Mouse (Mus musculus) erythroblast, embryonic 14.5 days (primary cell): Measurements from ENCODE around the gene March2. TPM values are rescaled to one million over a fixed set of nuclear protein-coding genes. Genes with fewer than 3 reads are reported as not detected.
A peak's percentile ranks its signal among the peaks of the same experiment; 100 is the strongest.

Experiments used
- H3K27me3 ChIP-seq: 2 replicates; pipeline ENCODE4 v1.6.1; 2012; ENCODE audit warnings: inconsistent platforms; ENCODE audit not compliant: control insufficient read depth
- H3K36me3 ChIP-seq: 2 replicates; pipeline ENCODE4 v1.6.1; 2012; ENCODE audit warnings: mild to moderate bottlenecking, inconsistent platforms; ENCODE audit not compliant: control insufficient read depth
- H3K4me1 ChIP-seq: 2 replicates; pipeline ENCODE4 v1.6.1; 2012; ENCODE audit warnings: inconsistent platforms; ENCODE audit not compliant: control insufficient read depth
- H3K4me3 ChIP-seq: replicated peaks from 2 replicates; pipeline ENCODE3; 2012; ENCODE audit warnings: moderate library complexity, mild to moderate bottlenecking, inconsistent platforms
- H3K9me3 ChIP-seq: 2 replicates; pipeline ENCODE4 v1.6.1; 2012; ENCODE audit warnings: low read length, inconsistent platforms, mixed read lengths; ENCODE audit not compliant: control insufficient read depth
- GATA1 ChIP-seq: IDR thresholded peaks from 2 replicates; pipeline ENCODE4 v1.6.1; 2012; ENCODE audit warnings: low read length, inconsistent platforms, mixed read lengths
- TAL1 ChIP-seq: IDR thresholded peaks from 3 replicates; pipeline ENCODE4 v1.6.1; 2012; ENCODE audit warnings: low read length, inconsistent platforms, mixed read lengths
- polyA plus RNA-seq: library from polyadenylated mRNA; stranded (reverse); fragments of >175 nt; gene quantifications from 2 replicates; pipeline ENCODE4 v1.2.3, GENCODE M21; 2012

Gene March2
- polyA plus RNA-seq, 1 experiment, result 80.5 TPM

DNA sequence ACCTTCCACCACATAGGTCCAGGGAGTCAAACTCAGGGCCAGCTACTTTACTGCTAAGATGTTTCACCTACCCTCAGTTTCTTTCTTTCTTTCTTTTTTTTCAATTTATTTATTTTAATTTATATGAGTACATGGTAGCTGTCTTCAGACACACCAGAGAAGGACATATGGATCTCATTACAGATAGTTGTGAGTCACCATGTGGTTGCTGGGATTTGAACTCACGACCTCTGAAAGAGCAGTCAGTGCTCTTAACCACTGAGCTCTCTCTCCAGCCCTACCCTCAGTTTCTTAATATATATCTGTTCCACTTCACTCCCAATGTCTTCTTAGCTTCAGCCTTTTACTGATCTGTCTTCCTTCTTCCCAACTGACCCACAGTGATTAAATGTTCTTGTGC is 23.0 kb downstream of the March2 start:
- H3K9me3 ChIP-seq, result no peaks in the 10 kb centered on the region
- peaks cover 3% of the 10 kb centered on the region; the same call in 1 of the 2 replicates for H3K4me1 ChIP-seq
- TF ChIP-seq GATA1 (no peak), TAL1 (no peak)
- H3K27me3 ChIP-seq, result no peaks in the 10 kb centered on the region
- no peak overlapping the region for H3K4me3 ChIP-seq
- peaks cover 100% of the 10 kb centered on the region for H3K36me3 ChIP-seq

DNA sequence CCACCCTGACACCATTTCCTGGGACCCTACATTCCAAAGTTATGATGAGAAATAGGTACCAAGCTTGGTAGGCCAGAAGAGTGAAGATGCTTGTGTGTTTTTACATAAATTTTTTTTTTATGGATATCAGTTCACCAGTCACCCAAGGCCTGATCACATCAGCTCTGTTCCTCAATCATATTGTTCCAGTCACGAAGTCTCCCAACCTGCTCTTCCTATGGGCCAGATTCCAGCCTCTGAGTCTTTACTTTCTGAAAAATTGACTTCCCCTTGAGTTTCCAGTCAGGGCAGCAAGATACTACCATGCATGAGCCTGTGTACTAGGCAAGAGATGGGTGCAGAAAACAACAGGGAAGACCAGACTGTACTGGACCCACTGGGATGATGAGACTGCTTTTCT is 31.7 kb downstream of the March2 start, which contains the start of gene Hnrnpm:
Hnrnpm (minus strand) TSS at position 101 of the 400 bp plus-strand sequence.
- Histone ChIP-seq H3K27me3 (no peaks in the 10 kb centered on the region), H3K9me3 (no peaks in the 10 kb centered on the region), H3K36me3 (peaks cover 88% of the 10 kb centered on the region), H3K4me1 (peaks cover 49% of the 10 kb centered on the region), H3K4me3 (peak within 1 kb of the TSS; percentile 68)
- TF ChIP-seq TAL1 (no peak), GATA1 (no peak)

DNA sequence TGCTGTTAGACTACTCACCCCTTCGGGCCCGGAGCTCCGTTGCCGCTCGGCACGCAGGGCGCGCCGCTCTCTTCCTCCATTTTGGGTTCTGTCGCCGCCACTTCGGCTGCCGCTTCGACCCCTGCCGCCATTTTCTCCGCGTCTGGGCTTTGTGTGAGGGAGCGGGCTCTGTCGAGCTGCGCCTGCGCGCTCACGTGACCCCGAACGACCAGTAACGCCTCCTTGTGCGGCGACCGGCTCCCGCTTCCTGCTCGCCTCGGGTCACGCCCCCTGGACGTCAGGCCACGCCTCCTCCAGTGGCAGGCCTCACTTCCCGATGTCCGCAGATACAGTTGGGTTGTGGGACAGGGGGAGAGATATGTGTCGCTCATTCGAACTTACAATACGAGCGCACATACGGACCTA is 33.2 kb downstream of the March2 start:
- Histone ChIP-seq H3K36me3 (peaks cover 87% of the 10 kb centered on the region), H3K9me3 (no peaks in the 10 kb centered on the region), H3K27me3 (no peaks in the 10 kb centered on the region), H3K4me1 (peaks cover 59% of the 10 kb centered on the region), H3K4me3 (peak overlapping the region; percentile 68)
- TF ChIP-seq TAL1, result no peak
- TF ChIP-seq GATA1, result no peak

DNA sequence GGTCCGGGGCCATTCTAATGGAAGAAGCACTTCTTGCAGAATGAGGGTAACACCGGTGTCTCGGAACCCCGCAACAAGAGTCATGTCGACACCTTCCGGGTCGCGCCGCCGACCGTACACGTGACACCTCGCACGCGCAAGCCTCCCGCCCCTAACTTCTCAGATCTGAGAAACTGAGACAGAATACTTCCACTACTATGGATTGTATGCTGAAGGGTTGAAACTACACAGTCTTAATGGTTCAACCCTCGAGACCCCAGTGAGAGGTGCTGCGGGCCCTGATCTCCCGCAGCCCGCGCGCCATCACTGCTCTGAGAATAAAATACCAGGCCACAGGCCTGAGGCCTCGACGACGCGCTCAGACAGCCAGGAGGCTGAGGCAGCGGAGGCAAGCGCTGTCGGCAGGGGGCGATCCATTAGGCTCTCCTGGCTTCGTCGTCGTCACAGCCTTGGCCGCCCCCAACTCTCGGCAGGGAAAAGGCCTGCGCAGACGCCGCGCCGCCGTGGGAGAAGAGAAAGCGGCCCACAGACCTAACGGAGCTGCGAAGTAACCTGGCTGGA is 33.7 kb downstream of the March2 start:
- peaks cover 87% of the 10 kb centered on the region for H3K36me3 ChIP-seq
- H3K4me3 ChIP-seq, result peak overlapping the region; percentile 68
- no peak for TF ChIP-seq TAL1
- TF ChIP-seq GATA1, result no peak
- no peaks in the 10 kb centered on the region for H3K9me3 ChIP-seq
- H3K27me3 ChIP-seq, result no peaks in the 10 kb centered on the region
- peaks cover 59% of the 10 kb centered on the region for H3K4me1 ChIP-seq

DNA sequence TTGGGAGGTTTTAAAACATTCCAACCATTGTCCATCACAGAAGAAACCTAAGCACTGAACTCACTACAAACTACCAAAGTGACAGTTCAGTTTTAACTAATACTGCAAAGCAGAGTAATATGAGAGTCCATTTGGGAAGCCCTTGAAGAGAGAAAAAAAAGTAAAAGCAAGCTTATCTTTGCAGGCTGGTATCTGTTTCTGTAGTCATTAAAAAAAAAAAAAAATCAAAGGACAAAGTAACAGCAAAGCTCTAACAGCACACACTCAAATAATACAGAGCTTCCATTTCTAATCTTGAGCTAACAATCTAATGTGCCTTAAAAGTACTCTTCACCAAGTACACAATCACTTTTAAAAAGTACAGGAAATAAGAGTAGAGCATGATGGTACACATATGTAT is 36.7 kb downstream of the March2 start:
- Histone ChIP-seq H3K4me1 (peaks cover 59% of the 10 kb centered on the region), H3K9me3 (no peaks in the 10 kb centered on the region), H3K27me3 (no peaks in the 10 kb centered on the region), H3K36me3 (peaks cover 88% of the 10 kb centered on the region), H3K4me3 (peak overlapping the region; percentile 6)
- TF ChIP-seq TAL1 (no peak), GATA1 (no peak)

DNA sequence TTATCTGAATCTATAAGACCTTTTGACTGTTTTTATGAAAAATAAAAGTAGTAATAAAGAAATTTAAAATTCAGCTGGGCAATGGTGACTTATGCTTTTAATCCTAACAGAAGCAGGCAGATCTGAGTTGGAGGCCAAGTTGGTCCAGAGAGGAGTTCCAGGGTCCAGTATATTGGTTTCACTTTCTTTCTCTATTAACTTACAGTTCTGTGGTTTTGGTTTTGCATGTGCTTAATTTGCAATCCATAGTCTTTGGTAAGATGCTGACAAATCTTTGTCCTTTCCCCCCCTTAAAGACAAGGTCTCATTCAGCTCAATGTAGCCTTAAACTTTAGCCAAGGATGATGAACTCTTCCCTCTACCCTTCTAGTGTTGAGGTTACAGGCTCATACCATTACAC is 39.7 kb downstream of the March2 start:
- no peak for TF ChIP-seq TAL1
- TF ChIP-seq GATA1, result no peak
- no peaks in the 10 kb centered on the region for H3K27me3 ChIP-seq
- no peak overlapping the region for H3K4me3 ChIP-seq
- H3K4me1 ChIP-seq, result peaks cover 43% of the 10 kb centered on the region
- no peaks in the 10 kb centered on the region for H3K9me3 ChIP-seq
- H3K36me3 ChIP-seq, result peaks cover 99% of the 10 kb centered on the region

DNA sequence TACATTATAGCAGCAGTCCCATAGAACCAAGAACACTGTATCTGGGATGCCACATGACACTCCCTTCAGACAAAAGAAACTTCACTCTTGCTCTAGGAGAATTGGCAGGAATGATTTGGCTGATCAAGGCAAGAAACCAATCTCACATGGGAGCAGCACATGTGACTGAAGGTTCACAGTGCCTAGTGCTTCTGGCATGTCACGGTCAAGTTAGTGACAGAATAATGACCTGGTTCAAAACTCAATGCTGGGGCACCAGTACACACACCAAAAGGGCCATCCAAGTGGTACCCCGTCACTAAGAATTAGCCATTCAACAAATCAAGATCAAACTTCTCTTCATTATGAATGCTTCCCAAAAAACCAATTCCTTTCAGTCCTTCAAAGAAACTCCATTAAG is 42.4 kb downstream of the March2 start:
- peaks cover 92% of the 10 kb centered on the region for H3K36me3 ChIP-seq
- no peaks in the 10 kb centered on the region for H3K27me3 ChIP-seq
- TF ChIP-seq GATA1 (no peak), TAL1 (no peak)
- H3K9me3 ChIP-seq, result no peaks in the 10 kb centered on the region
- no peak overlapping the region for H3K4me3 ChIP-seq
- H3K4me1 ChIP-seq, result peaks cover 25% of the 10 kb centered on the region

DNA sequence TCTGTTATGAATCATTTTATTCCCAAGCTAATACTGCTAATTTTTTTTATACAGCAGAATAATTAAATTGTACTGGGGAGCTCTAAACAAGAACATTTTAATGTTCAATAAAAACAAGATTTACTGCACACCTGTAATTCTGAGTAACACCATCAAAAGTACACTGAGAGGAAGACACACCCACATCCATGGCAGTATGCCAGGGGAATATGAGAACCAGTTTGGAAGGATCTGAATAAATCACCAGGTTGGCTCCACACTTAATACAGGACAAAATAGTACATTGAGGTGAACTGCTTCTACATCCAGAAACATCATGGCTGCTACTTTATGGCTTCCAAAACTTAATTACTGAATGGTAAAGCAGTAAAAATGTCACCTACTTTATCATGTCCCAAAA is 43.0 kb downstream of the March2 start:
- Histone ChIP-seq H3K36me3 (peaks cover 89% of the 10 kb centered on the region), H3K4me1 (peaks cover 26% of the 10 kb centered on the region), H3K9me3 (no peaks in the 10 kb centered on the region), H3K4me3 (no peak overlapping the region), H3K27me3 (no peaks in the 10 kb centered on the region)
- TF ChIP-seq GATA1, result no peak
- TF ChIP-seq TAL1, result no peak

DNA sequence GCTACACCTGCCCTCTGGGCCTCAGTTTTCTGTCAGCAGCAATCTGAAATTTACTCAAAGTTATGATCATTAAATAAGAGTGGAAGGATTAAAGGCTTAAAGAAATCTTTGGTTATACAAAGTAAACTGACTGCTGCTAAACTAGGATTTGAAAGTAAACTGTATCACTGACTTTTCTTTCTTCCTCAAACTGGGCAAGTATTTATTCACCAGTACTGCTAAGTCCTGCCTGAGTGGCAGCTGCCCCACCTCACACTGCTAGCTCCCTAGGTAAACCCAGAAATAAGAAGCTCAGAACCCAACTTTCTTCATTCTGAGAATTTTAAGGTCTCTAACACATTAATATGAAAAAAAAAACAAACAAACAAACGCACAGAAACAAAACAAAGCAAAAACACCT is 44.6 kb downstream of the March2 start:
- no peaks in the 10 kb centered on the region for H3K9me3 ChIP-seq
- peaks cover 89% of the 10 kb centered on the region for H3K36me3 ChIP-seq
- H3K27me3 ChIP-seq, result no peaks in the 10 kb centered on the region
- H3K4me1 ChIP-seq, result peaks cover 30% of the 10 kb centered on the region
- no peak overlapping the region for H3K4me3 ChIP-seq
- TF ChIP-seq GATA1, result no peak
- no peak for TF ChIP-seq TAL1

DNA sequence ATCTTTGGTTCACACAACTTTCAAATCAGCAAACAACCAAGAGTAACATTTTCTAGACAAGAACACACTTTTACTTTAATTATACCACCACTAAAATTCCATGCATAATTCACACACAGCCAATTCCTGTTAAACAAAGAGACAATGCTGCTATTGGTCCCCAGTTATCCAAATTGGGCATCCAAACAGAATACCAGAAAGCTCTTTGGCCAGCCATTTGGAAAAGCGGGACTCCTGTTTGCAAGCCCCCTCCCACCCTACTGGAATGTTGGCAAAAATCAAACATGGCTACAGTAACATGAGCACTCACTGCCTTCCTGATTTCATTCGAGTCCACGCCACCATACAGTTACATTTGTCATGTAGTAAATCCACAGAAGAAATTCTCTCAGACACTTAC is 48.8 kb downstream of the March2 start:
- Histone ChIP-seq H3K9me3 (no peaks in the 10 kb centered on the region), H3K4me3 (no peak overlapping the region), H3K36me3 (peaks cover 89% of the 10 kb centered on the region), H3K27me3 (no peaks in the 10 kb centered on the region), H3K4me1 (peaks cover 39% of the 10 kb centered on the region)
- TF ChIP-seq GATA1 (no peak), TAL1 (no peak)

DNA sequence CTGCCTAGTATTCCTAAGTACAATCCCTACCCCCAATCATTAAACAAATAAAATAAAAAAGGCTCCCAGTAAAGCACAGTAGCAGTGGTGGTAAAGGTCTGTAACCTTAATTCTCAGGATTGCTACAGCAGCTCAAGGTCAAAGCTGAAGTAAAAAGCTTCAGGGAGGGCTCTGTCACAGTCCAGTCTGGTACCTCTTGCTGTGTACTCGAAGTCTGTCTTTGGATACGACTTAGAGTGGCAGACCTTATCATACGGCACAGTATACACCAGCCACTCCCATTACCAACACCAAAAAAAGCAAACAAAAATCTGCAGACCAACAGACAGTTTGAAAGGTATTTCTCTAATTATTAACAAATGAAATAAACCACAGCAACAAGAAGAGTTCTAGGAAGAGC is 51.7 kb downstream of the March2 start:
- H3K27me3 ChIP-seq, result no peaks in the 10 kb centered on the region
- no peak overlapping the region for H3K4me3 ChIP-seq
- H3K9me3 ChIP-seq, result no peaks in the 10 kb centered on the region
- peaks cover 92% of the 10 kb centered on the region for H3K36me3 ChIP-seq
- peaks cover 36% of the 10 kb centered on the region for H3K4me1 ChIP-seq
- TF ChIP-seq GATA1 (no peak), TAL1 (no peak)
